Mouse (Mus musculus) MEL (cell line): ENCODE data around the gene Picalm. TPM values are rescaled to one million over a fixed set of nuclear protein-coding genes. Genes with fewer than 3 reads are reported as not detected.

ENCODE experiments used
- DNase-seq: peaks from one replicate; pipeline ENCODE4 v3.0.0; 2011; ENCODE audit warnings: low read depth, low spot score
- H3K27ac ChIP-seq: 2 replicates; pipeline ENCODE4 v1.5.1; 2012; ENCODE audit warnings: low read depth, mild to moderate bottlenecking, control low read depth, low read length, moderate library complexity; ENCODE audit not compliant: control insufficient read depth
- H3K27me3 ChIP-seq, 2 experiments: fragments of 150-350 bp in 1 of 2; sonication (generic) in 1 of 2; 2 replicates each; pipeline ENCODE4 v1.6.1; 2012; ENCODE audit warnings: low read length in 2 of 2, mild to moderate bottlenecking in 2 of 2, improper control_type of control experiment in 1 of 2, moderate library complexity in 1 of 2; ENCODE audit not compliant: insufficient read depth in 2 of 2, control insufficient read depth in 1 of 2
- H3K36me3 ChIP-seq, 2 experiments: 2 replicates each; pipeline ENCODE4 v1.6.1; 2012 to 2014; ENCODE audit warnings: low read length in 2 of 2, improper control_type of control experiment in 1 of 2, inconsistent platforms in 1 of 2, mild to moderate bottlenecking in 1 of 2; ENCODE audit not compliant: insufficient read depth in 2 of 2, control insufficient read depth in 1 of 2
- H3K4me1 ChIP-seq, 2 experiments: fragments of 150-350 bp in 1 of 2; sonication (generic) in 1 of 2; 2 replicates each; pipeline ENCODE4 v1.6.1; 2012; ENCODE audit warnings: low read length in 2 of 2, improper control_type of control experiment in 1 of 2, mild to moderate bottlenecking in 1 of 2; ENCODE audit not compliant: insufficient read depth in 2 of 2, control insufficient read depth in 1 of 2
- H3K4me3 ChIP-seq, 2 experiments: fragments of 150-350 bp in 1 of 2; sonication (generic) in 1 of 2; 2 replicates each; pipeline ENCODE4 v1.5.1; 2012; ENCODE audit warnings: low read depth in 2 of 2, low read length in 2 of 2, mild to moderate bottlenecking in 2 of 2, moderate library complexity in 2 of 2, control low read depth in 1 of 2, improper control_type of control experiment in 1 of 2; ENCODE audit not compliant: control insufficient read depth in 1 of 2, insufficient read depth in 1 of 2
- H3K79me2 ChIP-seq: 2 replicates; pipeline ENCODE4 v1.6.1; 2012; ENCODE audit warnings: mild to moderate bottlenecking, low read length, moderate library complexity; ENCODE audit not compliant: control insufficient read depth, poor library complexity, insufficient read depth
- H3K9ac ChIP-seq: 2 replicates; pipeline ENCODE4 v1.6.1; 2012; ENCODE audit warnings: low read depth, mild to moderate bottlenecking, control low read depth, low read length, moderate library complexity; ENCODE audit not compliant: control insufficient read depth, poor library complexity, severe bottlenecking
- H3K9me3 ChIP-seq: fragments of 150-350 bp; sonication (generic); replicated peaks from 2 replicates; pipeline ENCODE4 v1.6.1; 2012; ENCODE audit warnings: mild to moderate bottlenecking, low read length, improper control_type of control experiment, moderate library complexity; ENCODE audit not compliant: insufficient read depth
- BHLHE40 ChIP-seq: IDR thresholded peaks from 2 replicates; pipeline ENCODE4 v1.6.1; 2012; ENCODE audit warnings: low read depth, mild to moderate bottlenecking, inconsistent platforms, low read length, improper control_type of control experiment, borderline replicate concordance
- CHD1 ChIP-seq: IDR thresholded peaks from 2 replicates; pipeline ENCODE4 v1.6.1; 2012; ENCODE audit warnings: low read depth, mild to moderate bottlenecking, inconsistent platforms, low read length, improper control_type of control experiment
- CTCF ChIP-seq, 3 experiments: IDR thresholded peaks in 2 of 3; conservative IDR thresholded peaks in 1 of 3; 2 replicates each; pipeline ENCODE4 v1.5.1; 2011 to 2012; ENCODE audit warnings: low read length in 3 of 3, low read depth in 2 of 3, mild to moderate bottlenecking in 2 of 3, improper control_type of control experiment in 1 of 3, inconsistent platforms in 1 of 3, mixed read lengths in 1 of 3, moderate library complexity in 1 of 3; ENCODE audit not compliant: control insufficient read depth in 1 of 3, insufficient read depth in 1 of 3, poor library complexity in 1 of 3, severe bottlenecking in 1 of 3
- E2F4 ChIP-seq: IDR thresholded peaks from 2 replicates; pipeline ENCODE4 v1.6.1; 2011; ENCODE audit warnings: low read depth, low read length, improper control_type of control experiment, borderline replicate concordance
- EP300 ChIP-seq, 2 experiments: IDR thresholded peaks; 2 replicates each; pipeline ENCODE4 v1.6.1; 2011; ENCODE audit warnings: improper control_type of control experiment in 2 of 2, low read length in 2 of 2, low read depth in 1 of 2, mild to moderate bottlenecking in 1 of 2
- GABPA ChIP-seq: IDR thresholded peaks from 2 replicates; pipeline ENCODE4 v1.6.1; 2012; ENCODE audit warnings: low read depth, mild to moderate bottlenecking, inconsistent platforms, low read length, improper control_type of control experiment, moderate library complexity
- GATA1 ChIP-seq: IDR thresholded peaks from 2 replicates; pipeline ENCODE4 v1.6.1; 2011; ENCODE audit warnings: low read depth, low read length, improper control_type of control experiment
- JUND ChIP-seq: IDR thresholded peaks from 2 replicates; pipeline ENCODE4 v1.6.1; 2011; ENCODE audit warnings: low read depth, mild to moderate bottlenecking, improper control_type of control experiment, low read length
- KAT2A ChIP-seq: conservative IDR thresholded peaks from 2 replicates; pipeline ENCODE4 v1.6.1; 2012; ENCODE audit warnings: low read depth, low read length, improper control_type of control experiment, inconsistent platforms
- MAX ChIP-seq: IDR thresholded peaks from 2 replicates; pipeline ENCODE4 v1.6.1; 2011; ENCODE audit warnings: low read length, improper control_type of control experiment
- MXI1 ChIP-seq: IDR thresholded peaks from 2 replicates; pipeline ENCODE4 v1.6.1; 2011; ENCODE audit warnings: mild to moderate bottlenecking, low read depth, low read length, improper control_type of control experiment
- NELFE ChIP-seq: IDR thresholded peaks from 2 replicates; pipeline ENCODE4 v1.6.1; 2011; ENCODE audit warnings: low read depth, low read length, improper control_type of control experiment
- NRF1 ChIP-seq: IDR thresholded peaks from 2 replicates; pipeline ENCODE4 v1.6.1; 2014; ENCODE audit warnings: low read depth, mild to moderate bottlenecking, inconsistent platforms, low read length, improper control_type of control experiment, moderate library complexity; ENCODE audit not compliant: poor library complexity, insufficient read depth, severe bottlenecking
- RAD21 ChIP-seq: IDR thresholded peaks from 2 replicates; pipeline ENCODE4 v1.6.1; 2011; ENCODE audit warnings: mild to moderate bottlenecking, low read depth, low read length, improper control_type of control experiment
- TAL1 ChIP-seq: IDR thresholded peaks from 2 replicates; pipeline ENCODE4 v1.6.1; 2012; ENCODE audit warnings: mild to moderate bottlenecking, inconsistent platforms, low read length, moderate library complexity, mixed read lengths
- USF1 ChIP-seq: IDR thresholded peaks from 2 replicates; pipeline ENCODE4 v1.6.1; 2014; ENCODE audit warnings: low read depth, mild to moderate bottlenecking, inconsistent platforms, low read length, improper control_type of control experiment, moderate library complexity
- ZC3H11A ChIP-seq: IDR thresholded peaks from 2 replicates; pipeline ENCODE4 v1.6.1; 2012; ENCODE audit warnings: low read depth, mild to moderate bottlenecking, inconsistent platforms, low read length, improper control_type of control experiment
- ZNF384 ChIP-seq: IDR thresholded peaks from 2 replicates; pipeline ENCODE4 v1.6.1; 2012; ENCODE audit warnings: low read depth, mild to moderate bottlenecking, inconsistent platforms, low read length, improper control_type of control experiment
- polyA plus RNA-seq, 2 experiments: library from polyadenylated mRNA; stranded (reverse) in 1 of 2; unstranded in 1 of 2; fragments of >175 nt in 1 of 2; fragments of >200 nt in 1 of 2; gene quantifications; 2 replicates each; pipeline versions ENCODE4 v1.2.1 to v1.2.4; 2012; ENCODE audit warnings: low replicate concordance in 2 of 2, low read depth in 1 of 2; ENCODE audit not compliant: insufficient read length in 2 of 2, insufficient read depth in 1 of 2, missing spikeins in 1 of 2
- total RNA-seq: library from RNA; depleted of rRNA; stranded (reverse); fragments of 300-350 nt; gene quantifications from 2 replicates; pipeline ENCODE4 v1.2.3, GENCODE M21; 2012

The Picalm gene
- total and polyA plus RNA-seq, 3 experiments, result 53.4 to 78.9 (median 74.9) TPM

- no peak overlapping the region for H3K4me3 ChIP-seq
- H3K79me2 ChIP-seq, result no peaks in the 10 kb centered on the region
- peaks cover 3% of the 10 kb centered on the region in 2 experiments; a peak in 3 of 4 replicates for H3K27me3 ChIP-seq
- no peak overlapping the region for H3K27ac ChIP-seq
- H3K9me3 ChIP-seq, result no peaks in the 10 kb centered on the region
- no peak for DNase-seq
- no peaks in the 10 kb centered on the region for H3K4me1 ChIP-seq
- TF ChIP-seq CHD1 (no peak), RAD21 (no peak)
- no peaks in the 10 kb centered on the region for H3K36me3 ChIP-seq
- H3K9ac ChIP-seq, result no peak overlapping the region
Observed at GRCm38 (mm10) chr7:90221487-90221886, 91.5 kb downstream of the Picalm start.

GRCm38 (mm10) chr7:90228075-90228474, 98.1 kb downstream of the Picalm start:
- Histone ChIP-seq H3K4me3 (no peak overlapping the region), H3K27ac (no peak overlapping the region), H3K36me3 (no peaks in the 10 kb centered on the region), H3K27me3 (peaks cover 0 to 5% of the 10 kb centered on the region in 2 experiments; a peak in 2 of 4 replicates), H3K9ac (no peak overlapping the region), H3K79me2 (no peaks in the 10 kb centered on the region), H3K9me3 (no peaks in the 10 kb centered on the region), H3K4me1 (no peaks in the 10 kb centered on the region)
- no peak for DNase-seq
- TF ChIP-seq ZNF384 (no peak), USF1 (no peak), BHLHE40 (no peak), E2F4 (no peak), CHD1 (no peak), NRF1 (no peak), MAX (no peak), JUND (no peak), NELFE (no peak), MXI1 (no peak), GABPA (no peak), EP300 (IDR thresholded peaks at IDR 0.05; ENCODE audit: low read depth in 1 of 2, low read length in 2 of 2) (no peak), ZC3H11A (no peak), GATA1 (no peak), TAL1 (no peak), CTCF (IDR thresholded peaks at IDR 0.05 in 2 of 3, conservative IDR thresholded peaks at IDR 0.05 in 1 of 3; ENCODE audit: control insufficient read depth in 1 of 3, insufficient read depth in 1 of 3, low read depth in 2 of 3, low read length in 3 of 3, poor library complexity in 1 of 3, severe bottlenecking in 1 of 3) (no peak), KAT2A (no peak)
